ENCODE assay signal across 9 mouse cellular contexts in genomic region chr11:117059981-117060705, GRCm38 (mm10). TPM values are rescaled to one million over a fixed set of nuclear protein-coding genes. Genes with fewer than 3 reads are reported as not detected.
A peak's percentile ranks its signal among the peaks of the same experiment; 100 is the strongest.
DNase-seq lines count a peak whose midpoint lies in the region; ATAC-seq and TF ChIP-seq lines count a peak whose summit lies in the region.
"Had no signal": no experiment of that assay in that cellular context is flagged by ENCODE, and none has a peak within 500 bp of the region (broad histone marks: within the 10 kb centered on the region; RNA-seq: fewer than 3 reads in every experiment).

No protein-coding gene starts in this region.

- ATAC-seq in heart, embryonic 11.5 days (replicated peaks; ENCODE audit: insufficient number of reproducible peaks, low FRiP score, low TSS enrichment): no peak
- 0 out of 2 replicates have a peak, but pooled peaks have one; percentile 12 for ATAC-seq in hindbrain, embryonic 14.5 days (ENCODE audit: low FRiP score)
- no peak for ATAC-seq in midbrain, embryonic 11.5 days (ENCODE audit: low FRiP score)
- ATAC-seq in stomach, postnatal 0 days (ENCODE audit: low FRiP score, low TSS enrichment): no peak

- H3K27me3 ChIP-seq in heart, embryonic 11.5 days (ENCODE audit: control insufficient read depth, insufficient read depth, low read length): no peaks in the 10 kb centered on the region
- H3K27me3 ChIP-seq in hindbrain, embryonic 14.5 days (ENCODE audit: control insufficient read depth, insufficient read depth, low read length): no peaks in the 10 kb centered on the region
- no peaks in the 10 kb centered on the region for H3K27me3 ChIP-seq in midbrain, embryonic 11.5 days (ENCODE audit: control insufficient read depth, insufficient read depth, low read length)
- no peaks in the 10 kb centered on the region for H3K27me3 ChIP-seq in stomach, postnatal 0 days (ENCODE audit: control insufficient read depth, insufficient read depth, low read length)

- no peaks in the 10 kb centered on the region for H3K9me3 ChIP-seq in heart, embryonic 11.5 days (replicated peaks; ENCODE audit: control insufficient read depth, low read length)
- no peaks in the 10 kb centered on the region for H3K9me3 ChIP-seq in hindbrain, embryonic 14.5 days (ENCODE audit: control insufficient read depth, low read length)
- no peaks in the 10 kb centered on the region for H3K9me3 ChIP-seq in midbrain, embryonic 11.5 days (ENCODE audit: control insufficient read depth, low read length)
- H3K9me3 ChIP-seq in stomach, postnatal 0 days (ENCODE audit: control insufficient read depth, low read length): no peaks in the 10 kb centered on the region

- WGBS in heart, embryonic 11.5 days (ENCODE audit: insufficient replicate concordance): 6% methylated on average over 19 of the region's 19 CpGs
- 3% methylated on average over 19 of the region's 19 CpGs for WGBS in hindbrain, embryonic 14.5 days
- 7% methylated on average over 19 of the region's 19 CpGs for WGBS in midbrain, embryonic 11.5 days
- WGBS in stomach, postnatal 0 days: 26% methylated on average over 19 of the region's 19 CpGs

- H3K36me3 ChIP-seq in heart, embryonic 11.5 days (ENCODE audit: control insufficient read depth, insufficient read depth, low read length): no peaks in the 10 kb centered on the region
- H3K36me3 ChIP-seq in hindbrain, embryonic 14.5 days (replicated peaks; ENCODE audit: control insufficient read depth, insufficient read depth): no peaks in the 10 kb centered on the region
- no peaks in the 10 kb centered on the region for H3K36me3 ChIP-seq in midbrain, embryonic 11.5 days (ENCODE audit: control insufficient read depth, insufficient read depth, low read length)
- H3K36me3 ChIP-seq in stomach, postnatal 0 days (ENCODE audit: control insufficient read depth, insufficient read depth, low read length): no peaks in the 10 kb centered on the region

- DNase-seq in heart, adult 18-20 months: no peak
- DNase-seq in embryo, embryonic 10 days (ENCODE audit: low spot score): peak; percentile 44
- DNase-seq in hindbrain, embryonic 14.5 days (ENCODE audit: low spot score): peak; percentile 73
- DNase-seq in midbrain, embryonic 11.5 days (ENCODE audit: low spot score, missing footprints): peak; percentile 91
- DNase-seq in cerebellum, adult 11-12 months: no peak
- DNase-seq in adipocyte (ENCODE audit: low spot score): no peak
- DNase-seq in stomach, postnatal 0 days (ENCODE audit: low spot score): no peak

- H3K27ac ChIP-seq in heart, embryonic 11.5 days (ENCODE audit: low read depth, low read length): peak overlapping the region; percentile 35; the same call in 1 of the 2 replicates
- peak overlapping the region; percentile 87 for H3K27ac ChIP-seq in hindbrain, embryonic 14.5 days
- H3K27ac ChIP-seq in midbrain, embryonic 11.5 days (ENCODE audit: low read depth, low read length): peak overlapping the region; percentile 58; the same call in 1 of the 2 replicates
- H3K27ac ChIP-seq in stomach, postnatal 0 days (replicated peaks): no peak overlapping the region
- H3K27ac ChIP-seq: macrophage had no signal

- peaks cover 11% of the 10 kb centered on the region for H3K4me1 ChIP-seq in heart, embryonic 11.5 days (ENCODE audit: control insufficient read depth, insufficient read depth, low read length)
- peaks cover 21% of the 10 kb centered on the region for H3K4me1 ChIP-seq in hindbrain, embryonic 14.5 days (replicated peaks; ENCODE audit: control insufficient read depth, insufficient read depth, low read length)
- H3K4me1 ChIP-seq in midbrain, embryonic 11.5 days (ENCODE audit: control insufficient read depth, insufficient read depth, low read length): peaks cover 22% of the 10 kb centered on the region
- H3K4me1 ChIP-seq in stomach, postnatal 0 days (replicated peaks; ENCODE audit: control insufficient read depth, insufficient read depth): no peaks in the 10 kb centered on the region; the same call in 1 of the 2 replicates

- H3K9ac ChIP-seq in heart, embryonic 11.5 days (ENCODE audit: low read depth, low read length): peak overlapping the region; percentile 43; the same call in 1 of the 2 replicates
- H3K9ac ChIP-seq in hindbrain, embryonic 14.5 days: peak overlapping the region; percentile 32; the same call in 1 of the 2 replicates
- H3K9ac ChIP-seq in midbrain, embryonic 11.5 days (ENCODE audit: low read length): 0 out of 2 replicates have a peak overlapping the region, but pooled peaks have one; percentile 28
- H3K9ac ChIP-seq in stomach, postnatal 0 days (ENCODE audit: low read length): no peak overlapping the region

- peak overlapping the region; percentile 65 for H3K4me2 ChIP-seq in heart, embryonic 11.5 days
- H3K4me2 ChIP-seq in hindbrain, embryonic 14.5 days (replicated peaks): peak overlapping the region; percentile 28
- H3K4me2 ChIP-seq in midbrain, embryonic 11.5 days: peak overlapping the region; percentile 27
- no peak overlapping the region for H3K4me2 ChIP-seq in stomach, postnatal 0 days (replicated peaks; ENCODE audit: low read depth)

- TF ChIP-seq CTCF in stomach, postnatal 0 days (IDR thresholded peaks at IDR 0.05; ENCODE audit: low read depth): no peak

- peak overlapping the region; percentile 30 for H3K4me3 ChIP-seq in heart, embryonic 11.5 days (ENCODE audit: low read depth, low read length)
- H3K4me3 ChIP-seq in hindbrain, embryonic 14.5 days (replicated peaks; ENCODE audit: low read length): no peak overlapping the region
- H3K4me3 ChIP-seq in midbrain, embryonic 11.5 days (ENCODE audit: low read depth, low read length): no peak overlapping the region
- no peak overlapping the region for H3K4me3 ChIP-seq in stomach, postnatal 0 days (ENCODE audit: low read depth, low read length)

- no peak for TF ChIP-seq EP300 in stomach, postnatal 0 days (optimal IDR thresholded peaks at IDR 0.05)

RNA-seq across cellular contexts. Expression of gene Sec14l1, which starts 54.8 kb away (rescaled TPM):
- 32.6 and 39.4 TPM in 2 replicates for polyA plus RNA-seq in heart, embryonic 11.5 days (2014; fragmentation: Nextera tagmentation; extraction: Ambion mirVana)
- total RNA-seq in heart, adult 18-20 months (2021): 10 to 100 TPM; 86.8 to 98.2 TPM
- 41.2 and 41.9 TPM in 2 replicates for polyA plus RNA-seq in hindbrain, embryonic 14.5 days (2014; fragmentation: Nextera tagmentation; extraction: Ambion mirVana)
- polyA plus RNA-seq in midbrain, embryonic 11.5 days (2014; fragmentation: Nextera tagmentation; extraction: Ambion mirVana): 32.4 and 36.7 TPM in 2 replicates
- polyA plus RNA-seq in stomach, postnatal 0 days (2015; fragmentation: Nextera tagmentation; extraction: Ambion mirVana): 28.4 and 30.5 TPM in 2 replicates

Comparison
In these comparisons a context has a peak if more than half of its experiments do, and no peak if none do; other contexts are left out.
1. DNase-seq: peak in embryo, embryonic 10 days (single experiment), hindbrain, embryonic 14.5 days (single experiment) and midbrain, embryonic 11.5 days (single experiment); none in heart, adult 18-20 months (0 of 2), cerebellum, adult 11-12 months (single experiment), adipocyte (single experiment) and stomach, postnatal 0 days (single experiment).